ENCODE assay signal across 7 mouse cellular contexts in the genomic region with DNA sequence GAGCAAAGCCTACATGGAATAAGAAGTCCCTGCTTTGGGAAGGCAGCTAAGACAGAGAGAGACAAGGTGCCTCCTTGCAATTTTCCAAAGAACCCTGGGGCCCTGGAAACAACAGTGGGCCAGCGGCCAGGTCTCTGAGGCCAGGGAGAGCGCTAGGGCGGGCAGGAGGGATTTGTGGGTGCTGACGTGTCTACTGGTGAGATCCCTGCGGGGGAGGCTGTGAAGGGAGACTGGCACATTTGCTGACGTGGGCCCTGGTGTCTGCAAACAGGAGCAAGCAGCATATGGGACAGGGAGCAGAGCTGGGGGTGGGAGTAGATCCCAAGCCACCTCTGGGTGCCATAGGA. TPM values are rescaled to one million over a fixed set of nuclear protein-coding genes. Genes with fewer than 3 reads are reported as not detected.
DNase-seq lines count a peak whose midpoint lies in the region; ATAC-seq and TF ChIP-seq lines count a peak whose summit lies in the region.

No protein-coding gene starts in this region.

- H3K36me3 ChIP-seq in lung, embryonic 14.5 days (ENCODE audit: insufficient read depth), result peaks cover 11% of the 10 kb centered on the region; the same call in 1 of the 2 replicates
- H3K36me3 ChIP-seq in heart, postnatal 0 days (replicated peaks; ENCODE audit: control insufficient read depth, insufficient read depth, low read length), result peaks cover 48% of the 10 kb centered on the region
- peaks cover 16% of the 10 kb centered on the region for H3K36me3 ChIP-seq in neural tube, embryonic 12.5 days
- peaks cover 14% of the 10 kb centered on the region for H3K36me3 ChIP-seq in thymus, adult 2 months (ENCODE audit: control insufficient read depth, insufficient read depth, low read length)

- H3K27ac ChIP-seq in lung, embryonic 14.5 days (ENCODE audit: low read depth), result peak overlapping the region; percentile 15; the same call in 1 of the 2 replicates
- peak overlapping the region; percentile 76 for H3K27ac ChIP-seq in heart, postnatal 0 days (ENCODE audit: low read depth)
- H3K27ac ChIP-seq in neural tube, embryonic 12.5 days, result no peak overlapping the region
- no peak overlapping the region for H3K27ac ChIP-seq in thymus, adult 2 months (ENCODE audit: control insufficient read depth, insufficient read depth, low read length)

- H3K4me1 ChIP-seq in lung, embryonic 14.5 days (ENCODE audit: insufficient read depth), result peaks cover 11% of the 10 kb centered on the region; the same call in 1 of the 2 replicates
- peaks cover 22% of the 10 kb centered on the region for H3K4me1 ChIP-seq in heart, postnatal 0 days (ENCODE audit: control insufficient read depth, insufficient read depth)
- H3K4me1 ChIP-seq in neural tube, embryonic 12.5 days, result peaks cover 38% of the 10 kb centered on the region
- peaks cover 6% of the 10 kb centered on the region for H3K4me1 ChIP-seq in thymus, adult 2 months (replicated peaks; ENCODE audit: control insufficient read depth, insufficient read depth, low read length)

- TF ChIP-seq POLR2A in thymus, adult 2 months (IDR thresholded peaks at IDR 0.05; ENCODE audit: control insufficient read depth, extremely low read depth, insufficient read depth, low read length, poor library complexity), result no peak

- WGBS in lung, embryonic 14.5 days, result 37% methylated on average over 6 of the region's 6 CpGs
- WGBS in heart, postnatal 0 days, result 20% methylated on average over 6 of the region's 6 CpGs
- WGBS in neural tube, embryonic 12.5 days, result 37% methylated on average over 6 of the region's 6 CpGs
- WGBS in thymus, adult 2 months, result 60% methylated on average over 6 of the region's 6 CpGs

- peaks cover 7% of the 10 kb centered on the region; the same call in 1 of the 2 replicates for H3K27me3 ChIP-seq in lung, embryonic 14.5 days (ENCODE audit: insufficient read depth, low read length)
- H3K27me3 ChIP-seq in heart, postnatal 0 days (ENCODE audit: control insufficient read depth, insufficient read depth, low read length), result no peaks in the 10 kb centered on the region
- no peaks in the 10 kb centered on the region for H3K27me3 ChIP-seq in neural tube, embryonic 12.5 days (replicated peaks)
- H3K27me3 ChIP-seq in thymus, adult 2 months (ENCODE audit: control insufficient read depth, insufficient read depth, low read length), result no peaks in the 10 kb centered on the region

- no peak overlapping the region for H3K4me3 ChIP-seq in lung, embryonic 14.5 days (ENCODE audit: low read depth, low read length)
- no peak overlapping the region for H3K4me3 ChIP-seq in heart, postnatal 0 days (ENCODE audit: low read depth, low read length)
- no peak overlapping the region for H3K4me3 ChIP-seq in neural tube, embryonic 12.5 days
- H3K4me3 ChIP-seq in thymus, adult 2 months (ENCODE audit: control insufficient read depth, insufficient read depth, low read length), result no peak overlapping the region

- no peak for TF ChIP-seq EP300 in heart, postnatal 0 days (IDR thresholded peaks at IDR 0.05; ENCODE audit: low read depth)

- ATAC-seq in lung, embryonic 14.5 days (ENCODE audit: insufficient read depth), result peak; percentile 4; the same call in 1 of the 2 replicates
- peak; percentile 82 for ATAC-seq in heart, postnatal 0 days (ENCODE audit: insufficient read depth, low read depth)
- ATAC-seq in neural tube, embryonic 12.5 days (ENCODE audit: low FRiP score, low read depth), result no peak

- no peak for DNase-seq in lung, embryonic 14.5 days
- DNase-seq in lung, postnatal 4 days, result no peak
- peak; percentile 85 for DNase-seq in adrenal gland, postnatal 14 days
- DNase-seq in heart, postnatal 0 days (ENCODE audit: low spot score), result peak; percentile 79
- DNase-seq in B cell, adult 2 months, result no peak
- no peak for DNase-seq in thymus, adult 2 months

- H3K9me3 ChIP-seq in lung, embryonic 14.5 days (ENCODE audit: low read depth, low read length), result no peaks in the 10 kb centered on the region
- no peaks in the 10 kb centered on the region for H3K9me3 ChIP-seq in heart, postnatal 0 days (replicated peaks; ENCODE audit: control insufficient read depth, low read length)
- no peaks in the 10 kb centered on the region for H3K9me3 ChIP-seq in neural tube, embryonic 12.5 days

- no peak overlapping the region for H3K9ac ChIP-seq in lung, embryonic 14.5 days
- no peak overlapping the region for H3K9ac ChIP-seq in heart, postnatal 0 days (replicated peaks; ENCODE audit: low read depth, low read length)
- no peak overlapping the region; the same call in 1 of the 2 replicates for H3K9ac ChIP-seq in neural tube, embryonic 12.5 days

- peak overlapping the region; percentile 31 for H3K4me2 ChIP-seq in lung, embryonic 14.5 days
- H3K4me2 ChIP-seq in heart, postnatal 0 days (ENCODE audit: low read depth, low read length), result 0 out of 2 replicates have a peak overlapping the region, but pooled peaks have one; percentile 10
- H3K4me2 ChIP-seq in neural tube, embryonic 12.5 days (replicated peaks), result peak overlapping the region; percentile 35

- no peak for TF ChIP-seq CTCF in lung, embryonic 14.5 days (IDR thresholded peaks at IDR 0.05; ENCODE audit: low read depth)
- no peak for TF ChIP-seq CTCF in heart, postnatal 0 days (IDR thresholded peaks at IDR 0.05; ENCODE audit: low read depth)
- TF ChIP-seq CTCF in thymus, adult 2 months (IDR thresholded peaks at IDR 0.05; ENCODE audit: borderline replicate concordance, control insufficient read depth, extremely low read depth, insufficient read depth, low read length, poor library complexity), result no peak

RNA-seq across cellular contexts. Expression of a gene that starts 31.0 kb away (rescaled TPM):
- polyA plus RNA-seq in lung, embryonic 14.5 days (2014; fragmentation: Nextera tagmentation; extraction: Ambion mirVana), result 3.9 and 5.5 TPM in 2 replicates
- total RNA-seq in adrenal gland, postnatal 14 days (2021), result 10.7 and 11.1 TPM in 2 replicates
- total RNA-seq in heart, postnatal 0 days (2014; rRNA removed; ENCODE audit: low replicate concordance), result 86.1 and 120 TPM in 2 replicates
- 29.4 and 32.1 TPM in 2 replicates for polyA plus RNA-seq in heart, postnatal 0 days (2015; fragmentation: Nextera tagmentation; extraction: Ambion mirVana)
- polyA plus RNA-seq in neural tube, embryonic 12.5 days (2016; fragmentation: Nextera tagmentation; extraction: Ambion mirVana), result 15.1 and 18.6 TPM in 2 replicates
- 187 and 196 TPM in 2 replicates for polyA plus RNA-seq in thymus, adult 2 months (2012; rRNA removed)

RNA-seq across cellular contexts. Expression of a gene that starts 44.2 kb away (rescaled TPM):
- 13.8 and 15.7 TPM in 2 replicates for polyA plus RNA-seq in lung, embryonic 14.5 days (2014; fragmentation: Nextera tagmentation; extraction: Ambion mirVana)
- 16.8 and 18.3 TPM in 2 replicates for total RNA-seq in adrenal gland, postnatal 14 days (2021)
- 50.9 and 52.1 TPM in 2 replicates for total RNA-seq in heart, postnatal 0 days (2014; rRNA removed; ENCODE audit: low replicate concordance)
- 21.1 and 25.6 TPM in 2 replicates for polyA plus RNA-seq in heart, postnatal 0 days (2015; fragmentation: Nextera tagmentation; extraction: Ambion mirVana)
- polyA plus RNA-seq in neural tube, embryonic 12.5 days (2016; fragmentation: Nextera tagmentation; extraction: Ambion mirVana), result 9.2 and 9.4 TPM in 2 replicates
- 3.7 and 5.7 TPM in 2 replicates for polyA plus RNA-seq in thymus, adult 2 months (2012; rRNA removed)

Comparison
In these comparisons a context has a peak if more than half of its experiments do, and no peak if none do; other contexts are left out.
1. DNase-seq: peak in adrenal gland, postnatal 14 days (single experiment) and heart, postnatal 0 days (single experiment); none in lung, embryonic 14.5 days (single experiment), lung, postnatal 4 days (0 of 2), B cell, adult 2 months (0 of 2) and thymus, adult 2 months (single experiment).
2. H3K27ac ChIP-seq: peak in lung, embryonic 14.5 days (single experiment) and heart, postnatal 0 days (single experiment); none in neural tube, embryonic 12.5 days (single experiment) and thymus, adult 2 months (single experiment).
3. Peak in every context shown above with its lines, with median percentiles within 50 percentile points of each other: H3K4me2 ChIP-seq.